Mouse (Mus musculus): ENCODE measurements around the gene Elmo1.
A peak's percentile ranks its signal among the peaks of the same experiment; 100 is the strongest.

Elmo1 gene

DNA sequence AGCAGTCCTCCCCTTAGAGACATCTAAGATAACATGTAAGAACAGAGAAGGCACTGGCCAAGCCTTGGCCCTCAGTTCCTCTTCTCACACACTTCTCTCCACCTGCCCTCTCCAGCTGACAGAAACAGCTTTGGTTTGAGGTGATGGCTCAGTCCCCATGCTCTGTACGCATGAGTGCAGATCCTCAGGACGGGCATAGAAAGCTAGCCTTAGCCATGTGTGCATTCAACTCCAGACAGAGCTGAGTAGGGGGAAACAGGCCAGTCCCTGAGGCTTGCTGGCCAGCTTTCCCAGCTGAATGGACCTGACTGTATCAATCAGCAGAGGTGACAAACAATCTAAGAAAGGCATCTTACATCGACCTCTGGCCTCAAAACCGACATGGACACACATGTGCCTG lies 435.4 kb downstream of the Elmo1 start:
- no peak for DNase-seq (ENCODE audit: low spot score in 2 of 2)

DNA sequence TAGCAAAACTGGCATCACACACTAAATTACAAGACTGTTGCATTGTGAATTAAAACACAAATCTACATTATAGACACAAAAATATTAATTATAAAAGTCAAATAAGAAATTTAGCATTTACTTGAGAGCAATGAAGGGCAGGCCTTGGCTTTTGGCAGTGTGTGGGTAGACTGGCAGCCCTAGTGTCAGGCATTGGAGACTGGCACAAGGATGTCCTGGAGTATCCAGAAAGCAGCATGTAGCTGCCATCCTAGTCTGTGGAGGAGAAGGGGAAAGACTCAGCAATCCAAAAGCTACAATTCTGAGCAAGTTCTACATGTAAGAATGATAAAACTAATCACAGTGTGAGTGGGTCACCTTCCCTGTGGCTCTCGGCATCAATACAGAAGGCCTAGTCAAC lies 446.7 kb downstream of the Elmo1 start:
- no peak for DNase-seq (ENCODE audit: low spot score in 2 of 2)

DNA sequence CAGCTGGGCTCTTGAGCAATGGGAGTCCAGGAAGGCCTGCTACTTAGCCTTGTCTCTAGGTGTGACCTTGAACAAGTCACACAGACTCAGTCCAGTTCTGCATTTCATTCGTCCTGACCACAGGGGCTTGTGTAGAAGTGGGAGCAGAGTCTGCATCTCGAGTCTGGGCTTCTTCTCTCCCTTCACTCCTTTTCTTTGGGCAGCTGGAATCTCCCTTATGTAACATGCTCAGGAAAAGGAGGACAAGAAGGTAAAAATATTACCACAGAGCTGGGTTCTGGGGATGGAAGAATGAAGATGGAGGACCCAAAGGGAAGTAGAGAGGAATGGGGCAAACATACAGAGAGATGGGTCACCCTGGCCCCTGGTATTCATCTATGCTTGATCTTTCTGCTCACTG lies 447.1 kb downstream of the Elmo1 start:
- peak in 1 of 2 experiments; percentile 29 for DNase-seq (ENCODE audit: low spot score in 2 of 2)

DNA sequence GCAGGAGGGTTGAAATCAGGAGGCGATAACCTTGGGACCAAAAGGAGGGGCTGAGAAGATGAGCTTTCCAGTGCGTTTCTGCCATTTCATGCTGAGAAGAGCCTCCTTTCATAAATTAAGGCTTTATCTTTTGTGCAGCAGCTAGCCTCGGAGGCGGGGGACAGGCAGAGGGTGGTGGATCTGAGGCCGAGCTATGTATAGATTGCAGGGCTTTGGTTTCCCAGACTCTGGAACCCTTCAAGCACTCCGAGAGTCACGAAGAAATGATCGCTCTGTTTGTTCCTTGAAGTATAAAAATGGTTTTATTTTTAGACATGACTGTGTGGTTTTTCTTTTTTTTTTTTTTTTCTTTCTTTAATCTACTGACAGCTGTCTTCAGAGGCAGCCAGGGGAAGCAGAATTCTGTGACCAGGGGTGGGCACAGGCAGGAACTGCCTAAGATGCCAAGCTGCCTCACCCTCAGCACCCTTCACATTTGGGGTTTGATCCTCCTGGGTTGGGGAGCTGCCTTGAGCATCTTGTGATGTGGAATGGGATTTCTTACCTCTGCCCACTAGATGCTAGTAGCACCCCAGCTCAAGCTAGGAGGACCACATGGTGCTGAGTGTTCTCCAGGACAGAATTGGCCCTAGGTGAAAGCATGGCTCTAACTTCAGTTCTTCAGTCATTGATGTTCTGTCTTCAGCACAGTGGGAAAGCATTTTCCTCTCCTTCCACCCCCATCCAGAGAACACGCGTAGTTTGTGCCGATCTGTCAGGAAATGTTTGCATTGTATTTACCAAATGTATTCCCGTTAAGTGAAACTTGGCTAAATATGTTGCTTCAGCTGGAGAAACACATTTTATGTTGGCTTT lies 448.0 kb downstream of the Elmo1 start:
- DNase-seq (ENCODE audit: low spot score in 2 of 2): peak; percentile 58 to 71

DNA sequence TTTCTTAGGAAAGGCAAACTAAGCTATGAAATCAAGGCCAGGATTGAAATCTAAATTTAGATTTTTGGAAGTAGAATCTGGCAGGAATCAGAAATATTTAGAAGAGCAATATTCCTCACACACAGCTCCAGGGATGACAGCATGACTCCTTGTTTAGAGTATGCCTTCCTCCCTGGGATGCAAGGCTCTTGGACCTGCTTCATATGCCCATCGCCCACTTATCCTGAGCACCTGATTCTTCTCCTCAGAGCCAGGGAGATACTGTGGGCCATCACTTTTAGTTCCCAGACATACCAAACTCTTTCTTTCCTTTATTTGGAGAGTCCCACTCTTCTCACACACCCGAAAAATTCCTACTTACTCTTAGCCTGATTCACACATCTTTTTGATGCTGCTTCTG lies 449.2 kb downstream of the Elmo1 start:
- no peak for DNase-seq (ENCODE audit: low spot score in 2 of 2)

DNA sequence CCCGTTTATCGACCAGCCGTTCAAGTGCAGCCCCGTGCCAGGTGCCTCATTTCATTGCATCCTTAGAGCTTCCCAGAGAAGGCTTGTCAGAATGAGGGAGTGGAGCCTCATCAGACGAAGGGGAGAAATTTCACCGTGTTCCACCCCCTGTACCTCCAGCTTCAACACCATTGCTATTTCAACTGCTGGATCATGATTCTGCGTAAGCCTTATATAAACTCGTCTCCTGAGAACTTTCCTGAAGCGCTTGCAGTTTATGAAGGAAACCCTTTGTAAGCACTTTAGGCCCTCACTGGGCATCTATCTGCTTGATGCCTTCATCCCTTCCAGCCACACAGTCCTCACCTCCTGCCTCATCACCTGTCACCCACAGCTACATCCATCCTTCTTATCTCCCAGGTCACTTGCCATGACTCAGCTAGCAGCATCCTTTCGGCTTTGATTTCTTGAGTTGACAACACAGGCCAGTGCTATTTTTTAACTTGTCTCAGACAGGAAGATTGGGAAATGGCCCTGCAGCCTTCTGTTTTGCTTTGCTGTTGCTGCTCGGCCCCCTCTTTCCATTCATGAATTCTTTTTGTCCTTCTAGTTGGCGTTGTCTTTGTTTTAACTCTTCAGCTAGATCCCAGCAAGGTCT lies 456.3 kb downstream of the Elmo1 start:
- peak in 1 of 2 experiments; percentile 9 for DNase-seq (ENCODE audit: low spot score in 2 of 2)

DNA sequence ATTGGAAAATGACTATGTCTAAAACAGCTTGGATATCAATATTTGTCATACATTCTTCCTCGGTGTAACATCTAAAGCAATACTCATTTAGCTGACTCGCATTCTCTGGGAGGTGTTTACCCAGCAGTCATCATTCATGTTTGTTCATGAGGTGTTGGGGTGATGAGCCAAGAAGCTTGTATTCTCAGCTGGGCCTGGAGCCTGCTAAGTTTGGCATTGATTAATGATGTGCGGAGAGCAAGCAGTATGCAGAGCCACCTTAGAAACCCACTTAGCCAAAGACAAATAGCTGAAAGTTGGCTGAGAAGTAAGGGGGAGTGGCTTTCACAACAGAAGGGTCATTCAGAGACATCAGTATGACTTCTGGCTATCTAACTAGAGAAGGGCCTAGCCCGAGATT lies 459.6 kb downstream of the Elmo1 start:
- DNase-seq (ENCODE audit: low spot score in 2 of 2): no peak

DNA sequence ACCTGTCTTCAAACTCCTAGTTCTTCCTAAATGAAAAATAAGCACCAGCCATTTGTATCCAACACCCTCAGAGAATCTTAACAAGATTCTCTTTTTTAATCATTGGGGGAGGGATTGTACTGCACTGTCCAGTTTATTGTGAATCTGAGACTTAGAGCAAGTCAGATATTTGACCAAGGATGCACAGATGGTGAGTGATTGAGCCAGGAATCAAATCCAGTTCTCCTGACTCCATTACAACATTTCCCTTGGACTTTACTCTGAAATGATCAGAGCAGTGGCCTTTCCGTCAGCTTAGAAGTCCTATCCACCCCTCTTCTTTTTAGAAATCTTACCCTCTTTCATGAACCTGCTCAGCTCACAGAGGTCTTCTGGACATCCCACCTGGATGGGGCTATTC lies 461.2 kb downstream of the Elmo1 start:
- no peak for DNase-seq (ENCODE audit: low spot score in 2 of 2)

DNA sequence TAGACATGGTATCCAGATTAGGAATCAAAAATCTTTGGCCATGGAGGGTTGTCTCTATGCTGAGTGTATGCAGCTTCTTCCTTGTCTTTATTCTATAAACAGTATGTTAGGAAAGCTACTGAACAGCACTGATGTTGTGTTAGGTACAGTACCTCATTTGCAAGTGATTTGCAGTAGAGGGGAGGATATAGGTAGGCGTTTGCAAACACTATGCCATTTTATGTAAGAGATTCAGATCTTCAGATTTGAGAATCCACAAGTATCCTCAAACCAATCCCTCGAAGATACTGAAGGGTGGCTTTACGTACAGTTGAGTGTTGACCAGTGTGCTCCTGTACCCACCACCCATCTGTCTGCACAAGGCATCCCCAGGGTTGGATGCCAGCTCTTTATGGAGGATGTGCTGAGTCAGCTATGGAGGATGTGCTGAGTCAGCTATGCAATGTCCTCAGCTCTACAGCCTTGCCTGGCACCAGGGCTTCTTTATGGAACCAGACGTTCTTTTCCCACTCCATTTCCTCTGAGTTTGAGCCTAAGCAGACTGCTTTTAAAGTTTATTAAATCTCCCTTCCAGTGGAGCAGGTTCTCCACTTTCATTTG lies 465.6 kb downstream of the Elmo1 start:
- DNase-seq (ENCODE audit: low spot score in 2 of 2): no peak

DNA sequence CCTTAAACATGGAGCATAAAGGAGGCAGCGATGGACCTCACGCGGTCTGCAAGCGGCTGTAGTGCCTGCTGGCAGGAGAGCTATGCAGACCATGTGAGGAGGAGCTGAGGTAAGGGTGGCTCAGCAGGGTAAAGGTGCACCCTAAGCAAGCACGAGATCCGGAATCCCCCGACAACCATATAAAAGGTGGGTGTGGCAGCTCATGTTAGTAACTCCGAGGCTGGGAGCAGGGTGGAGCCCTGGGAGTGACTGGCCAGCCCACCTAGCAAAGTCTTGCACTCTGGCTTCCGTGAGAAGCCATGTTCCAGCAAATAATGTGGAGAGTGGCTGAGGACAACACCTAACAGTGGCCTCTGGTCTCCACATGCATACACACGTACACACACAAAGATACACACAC lies 466.3 kb downstream of the Elmo1 start:
- DNase-seq (ENCODE audit: low spot score in 2 of 2): no peak

DNA sequence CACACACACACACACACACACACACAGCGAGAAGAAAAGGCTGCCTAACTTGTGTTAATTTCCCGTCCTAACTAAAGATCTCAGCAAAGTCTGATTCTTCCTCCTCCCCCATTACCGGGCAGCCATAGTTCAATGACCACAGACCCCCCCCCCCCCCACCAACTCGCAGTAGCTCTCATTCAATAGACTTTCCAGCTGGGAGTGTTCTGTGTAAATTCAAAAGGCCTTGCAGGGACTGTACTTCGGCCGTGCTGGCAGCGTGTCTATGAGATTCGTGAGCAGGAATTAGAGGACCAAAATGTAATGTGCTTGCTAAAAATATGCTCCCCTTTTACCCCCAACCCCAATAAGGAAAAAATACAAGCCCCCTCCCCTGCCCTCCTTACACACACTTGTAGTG lies 466.8 kb downstream of the Elmo1 start:
- no peak for DNase-seq (ENCODE audit: low spot score in 2 of 2)

DNA sequence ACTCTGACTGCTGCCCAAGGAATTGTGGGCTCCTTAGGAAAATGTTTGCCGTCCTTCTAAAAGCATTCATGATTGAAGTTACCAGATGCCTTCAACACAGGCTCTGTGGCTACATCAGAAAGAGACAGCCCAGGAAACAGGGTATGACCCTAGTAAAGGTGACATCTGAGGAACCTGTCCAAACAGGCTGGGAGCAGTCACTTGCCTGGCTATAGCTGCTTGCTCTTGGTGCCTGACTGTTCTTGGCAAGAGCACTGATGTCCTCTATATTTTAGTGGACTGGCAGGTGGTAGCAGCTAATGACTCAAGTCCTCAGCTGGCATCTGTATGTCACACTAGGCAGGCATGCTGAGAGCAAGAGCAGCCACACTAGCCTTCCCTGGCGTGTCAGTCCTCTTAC lies 468.0 kb downstream of the Elmo1 start:
- no peak for DNase-seq (ENCODE audit: low spot score in 2 of 2)

DNA sequence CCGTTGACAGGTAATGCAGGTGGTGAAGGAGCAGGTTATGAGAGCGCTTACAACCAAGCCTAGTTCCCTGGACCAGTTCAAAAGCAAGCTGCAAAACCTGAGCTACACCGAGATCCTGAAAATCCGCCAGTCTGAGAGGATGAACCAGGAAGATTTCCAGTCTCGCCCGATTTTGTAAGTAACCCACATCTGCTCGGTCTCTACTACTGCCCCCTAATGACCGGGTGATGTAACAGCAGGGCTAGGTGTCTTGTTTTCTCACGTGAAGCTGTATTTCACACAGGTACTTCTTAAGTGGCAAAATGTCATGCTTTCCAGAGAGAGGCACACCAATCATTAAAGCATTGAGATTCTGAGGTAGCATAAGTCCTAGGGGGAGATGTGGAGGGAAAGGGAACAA lies 474.0 kb downstream of the Elmo1 start:
- no peak for DNase-seq (ENCODE audit: low spot score in 2 of 2)

DNA sequence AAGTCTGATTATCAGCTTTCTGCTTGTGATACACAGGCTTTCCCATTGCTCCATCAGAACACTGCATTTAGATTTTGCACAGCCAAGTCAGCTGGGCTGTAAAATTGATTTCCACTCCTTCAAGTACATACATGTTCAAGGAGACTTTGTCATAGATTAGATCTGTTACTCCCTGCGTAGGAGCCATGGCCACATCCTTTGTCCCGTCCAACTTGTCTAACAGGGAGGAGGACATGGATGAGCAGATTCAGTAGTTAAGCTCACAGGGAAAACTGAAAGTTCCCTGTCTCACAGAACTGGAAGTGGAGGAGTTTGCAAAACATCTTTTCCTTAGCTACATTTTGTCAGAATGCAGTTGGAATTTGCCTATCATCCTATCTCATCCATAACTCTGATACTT lies 484.8 kb downstream of the Elmo1 start:
- no peak for DNase-seq (ENCODE audit: low spot score in 2 of 2)

DNA sequence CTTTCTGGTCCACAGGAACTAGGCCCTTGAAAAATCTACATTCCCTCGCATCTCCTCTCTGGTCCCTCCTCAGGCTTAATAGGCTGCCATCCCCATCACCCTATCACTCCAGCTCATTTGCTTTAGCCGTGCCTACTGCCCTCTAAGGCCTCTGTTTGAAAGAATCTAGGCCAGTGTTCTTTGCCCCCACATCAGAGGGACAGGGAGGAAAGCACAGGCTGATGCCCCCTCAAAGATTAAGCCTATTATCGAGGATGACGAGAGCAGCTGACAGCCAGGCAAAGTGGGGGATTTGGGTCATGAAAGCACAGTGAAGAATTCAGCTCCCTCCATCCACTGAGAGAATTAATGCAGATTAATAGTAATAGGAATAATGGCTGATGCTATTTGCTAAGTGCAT lies 495.5 kb downstream of the Elmo1 start:
- no peak for DNase-seq (ENCODE audit: low spot score in 2 of 2)

DNA sequence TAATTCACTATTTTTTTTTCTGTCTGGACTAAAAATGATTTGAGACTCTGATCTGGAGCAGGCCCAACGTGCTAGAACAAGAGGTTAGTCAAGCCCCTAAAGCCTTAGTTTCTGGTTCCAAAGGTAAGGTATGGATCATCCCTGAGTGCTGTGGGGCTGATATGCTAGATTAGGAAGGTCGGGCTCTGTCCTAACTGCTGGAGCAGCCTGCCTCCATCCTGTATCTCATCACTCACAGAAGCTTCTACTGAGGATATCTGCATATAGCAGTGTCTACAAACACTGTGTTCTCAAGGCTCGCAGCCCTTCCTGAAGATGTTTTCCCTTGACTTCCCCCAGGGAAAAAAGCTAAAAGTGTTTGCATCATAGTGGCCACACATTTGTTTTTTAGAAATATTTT lies 496.1 kb downstream of the Elmo1 start:
- no peak for DNase-seq (ENCODE audit: low spot score in 2 of 2)

DNA sequence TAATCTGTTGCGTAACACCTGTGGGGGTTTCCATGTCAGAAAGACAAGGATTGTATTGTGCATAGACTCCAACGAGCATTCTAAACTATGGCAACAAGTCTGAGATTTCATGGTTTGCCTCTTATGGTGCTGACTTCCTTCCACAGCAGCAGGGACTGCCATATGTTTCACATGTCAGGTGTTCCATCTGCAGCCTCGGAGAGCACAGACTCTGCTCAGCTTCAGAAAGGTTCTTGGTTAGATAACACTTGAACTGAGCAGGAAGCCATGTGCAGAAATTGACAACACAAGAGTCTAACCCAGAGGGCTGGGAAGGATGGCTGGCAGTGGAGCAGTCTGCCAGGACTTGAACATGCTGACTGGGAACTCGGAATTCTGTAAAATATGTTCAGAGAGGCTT lies 500.6 kb downstream of the Elmo1 start:
- peak in 1 of 2 experiments; percentile 48 for DNase-seq (ENCODE audit: low spot score in 2 of 2)

DNA sequence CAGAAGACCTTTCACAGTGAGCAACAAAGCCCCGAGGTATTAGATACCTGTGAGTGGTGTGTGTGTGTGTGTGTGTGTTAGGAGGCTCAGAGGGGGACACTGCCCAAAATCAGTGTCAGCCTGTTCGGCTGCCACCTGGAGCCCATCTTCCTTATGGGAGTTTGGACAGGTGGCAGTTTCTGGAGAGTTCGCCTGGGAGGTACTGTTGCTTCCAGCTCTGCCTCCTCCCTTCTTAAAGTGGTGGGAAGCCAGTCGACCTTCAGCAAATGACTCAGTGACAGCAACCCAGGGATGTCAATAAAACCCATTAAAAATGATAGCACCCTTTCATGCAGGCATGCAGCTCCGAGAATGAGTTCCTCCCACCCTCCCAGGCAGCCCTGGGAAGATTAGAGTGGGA lies 506.9 kb downstream of the Elmo1 start:
- no peak for DNase-seq (ENCODE audit: low spot score in 2 of 2)

DNA sequence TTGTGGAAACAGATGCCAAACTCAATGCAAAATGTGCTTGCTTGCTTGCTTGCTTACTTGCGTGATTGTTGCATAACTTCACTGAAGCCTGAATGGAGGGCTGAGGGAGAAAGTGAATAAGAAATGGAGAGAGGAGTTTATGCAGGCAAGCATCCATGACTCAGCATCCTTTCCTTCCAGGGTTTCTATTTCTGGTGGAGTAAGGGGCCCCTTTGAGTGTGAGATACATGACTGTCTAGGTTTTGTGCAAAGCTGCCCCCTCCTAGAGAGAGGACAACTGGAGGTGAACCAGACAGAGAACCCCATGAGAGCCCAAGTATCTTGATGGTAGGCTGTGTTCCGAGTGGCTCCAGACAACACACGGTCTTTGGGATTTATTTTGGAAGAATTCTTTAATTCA lies 508.2 kb downstream of the Elmo1 start:
- peak in 1 of 2 experiments; percentile 22 for DNase-seq (ENCODE audit: low spot score in 2 of 2)

DNA sequence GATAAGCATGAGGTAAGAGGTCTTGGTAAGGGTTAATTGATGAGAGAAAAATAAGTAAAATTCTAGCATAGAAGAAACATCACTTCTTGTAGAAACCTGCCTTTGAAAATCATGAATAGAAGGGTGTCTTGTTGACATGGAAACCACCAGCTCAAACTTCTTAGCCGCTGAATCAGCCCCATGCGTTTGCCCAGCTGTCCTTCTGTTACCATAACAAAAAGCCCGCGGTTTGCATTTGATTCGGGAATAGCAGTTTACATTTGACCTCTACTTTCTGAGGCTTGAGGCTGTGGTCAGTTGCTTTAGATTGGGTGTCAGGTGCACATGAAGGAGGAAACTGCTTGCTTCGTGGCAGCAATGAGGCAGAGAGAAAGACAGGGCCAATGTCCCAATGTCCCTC lies 509.9 kb downstream of the Elmo1 start:
- no peak for DNase-seq (ENCODE audit: low spot score in 2 of 2)

DNA sequence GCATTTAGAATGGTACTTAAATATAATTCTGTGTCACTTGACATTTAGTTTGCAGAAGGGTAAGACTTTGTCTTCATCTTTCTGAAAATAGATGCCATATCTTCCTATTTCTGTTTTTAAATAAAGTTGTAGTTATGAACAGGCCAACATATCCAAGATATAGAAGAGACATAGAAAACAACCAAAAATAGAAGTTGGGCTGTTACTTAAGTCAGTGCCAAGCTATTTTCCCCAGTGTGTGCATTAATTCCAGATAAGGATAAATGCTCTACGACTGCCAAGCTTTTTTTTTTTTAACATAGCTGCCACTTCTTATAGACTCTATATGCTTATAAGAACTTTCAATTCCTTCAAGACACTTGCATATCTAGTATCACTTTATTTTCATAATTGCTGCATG lies 511.0 kb downstream of the Elmo1 start:
- no peak for DNase-seq (ENCODE audit: low spot score in 2 of 2)

DNA sequence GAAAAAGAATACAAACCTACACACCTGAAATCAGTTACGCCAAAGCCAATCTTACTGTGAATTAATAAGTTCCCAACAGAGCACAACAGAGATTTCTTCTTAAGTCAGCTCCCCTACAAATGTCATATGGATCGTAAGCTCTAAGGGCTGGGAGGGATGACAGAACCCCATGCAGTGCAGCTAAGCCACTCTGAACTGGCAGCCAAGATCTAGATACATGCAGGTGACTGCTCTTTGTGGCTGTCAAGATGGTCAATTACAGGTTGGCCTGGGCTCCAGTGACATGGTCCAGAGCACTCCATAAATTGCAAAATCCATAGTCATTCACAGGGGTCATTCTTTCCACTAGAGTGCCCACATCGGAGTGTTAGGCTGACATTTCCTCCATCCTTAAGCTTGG lies 516.5 kb downstream of the Elmo1 start:
- no peak for DNase-seq (ENCODE audit: low spot score in 2 of 2)

All from left cerebral cortex, adult 9 months (tissue).